Mouse (Mus musculus): ENCODE results near the gene Ankrd13b. TPM values are rescaled to one million over a fixed set of nuclear protein-coding genes. Genes with fewer than 3 reads are reported as not detected.

Ankrd13b gene
- polyA plus RNA-seq, 1 experiment from 2014 or later, result 12.9 TPM

DNA sequence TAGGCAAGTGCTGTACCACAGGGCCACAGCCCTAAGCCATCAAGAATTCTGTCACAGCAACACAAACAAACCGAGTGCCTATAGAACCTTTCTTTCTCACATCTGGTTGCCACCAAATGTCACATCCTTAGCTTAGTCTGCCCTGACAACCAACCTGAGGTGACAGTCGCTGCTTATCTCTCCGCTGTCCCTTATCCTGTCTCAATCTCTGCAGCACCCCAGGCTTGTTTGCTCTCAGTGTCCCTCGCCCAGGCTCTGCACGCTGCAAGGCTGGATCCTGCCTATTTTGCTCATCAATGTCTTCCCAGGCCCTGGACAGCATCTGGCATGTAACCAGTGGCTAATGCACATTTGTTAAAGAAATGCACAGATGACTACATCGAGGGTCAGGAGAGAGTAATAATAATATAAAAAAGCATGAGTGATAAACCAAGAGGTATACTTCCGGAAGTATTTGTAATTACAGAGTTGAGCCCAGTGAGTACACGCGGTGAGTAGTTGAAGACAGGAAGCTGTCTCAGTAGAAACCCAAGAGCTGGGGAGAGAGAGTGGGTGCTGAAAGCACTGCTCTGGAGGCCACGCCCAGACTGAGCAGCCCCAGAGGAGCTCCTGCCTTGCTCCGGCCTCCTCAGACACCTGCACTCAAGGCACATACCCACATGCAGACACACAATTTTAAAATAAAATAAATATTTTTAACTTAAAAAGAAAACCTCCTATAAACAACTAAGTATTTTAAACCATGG lies 5.8 kb downstream of the Ankrd13b start:
- Histone ChIP-seq H3K4me3 (ENCODE audit: low read depth, low read length) (no peak overlapping the region), H3K9ac (no peak overlapping the region), H3K27me3 (ENCODE audit: insufficient read depth, low read length) (no peaks in the 10 kb centered on the region), H3K27ac (ENCODE audit: low read depth) (no peak overlapping the region), H3K9me3 (ENCODE audit: low read depth, low read length) (no peaks in the 10 kb centered on the region), H3K4me1 (ENCODE audit: insufficient read depth) (peaks cover 25% of the 10 kb centered on the region), H3K36me3 (ENCODE audit: insufficient read depth) (no peaks in the 10 kb centered on the region), H3K4me2 (no peak overlapping the region)
- no peak for TF ChIP-seq CTCF (IDR thresholded peaks at IDR 0.05; ENCODE audit: low read depth)
- 27% methylated on average over 11 of the region's 11 CpGs for WGBS
- DNase-seq (no peak), ATAC-seq (ENCODE audit: insufficient read depth) (no peak)

DNA sequence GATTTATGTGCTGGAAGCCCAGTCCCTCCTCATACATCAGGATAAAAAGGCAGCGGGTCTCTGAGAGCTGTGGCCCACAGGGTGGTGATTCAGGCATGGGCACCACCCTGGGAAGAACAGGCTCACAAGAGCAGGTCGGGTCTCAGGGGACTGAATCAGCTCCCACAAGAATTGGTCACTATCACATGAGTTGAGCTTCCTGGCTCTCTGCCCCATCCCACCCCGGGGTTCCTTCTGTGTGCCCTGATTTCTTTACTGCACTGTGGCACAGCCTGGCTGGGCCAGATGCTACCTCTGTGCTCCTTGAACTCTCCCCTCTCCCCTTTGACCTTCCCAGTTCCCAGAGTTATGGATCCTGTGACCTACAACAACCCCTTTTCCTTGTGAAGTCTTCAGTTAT lies 6.4 kb downstream of the Ankrd13b start:
- WGBS, result 58% methylated on average over 3 of the region's 3 CpGs

GRCm38 (mm10) chr11:77476895-77477294 lies 12.6 kb downstream of the Ankrd13b start:
- H3K9me3 ChIP-seq (ENCODE audit: low read depth, low read length), result no peaks in the 10 kb centered on the region
- DNase-seq, result no peak

More for the DNA sequence above, 6.4 kb downstream of the Ankrd13b start:
- Histone ChIP-seq H3K9ac (no peak overlapping the region), H3K4me2 (no peak overlapping the region), H3K36me3 (ENCODE audit: insufficient read depth) (no peaks in the 10 kb centered on the region), H3K4me3 (ENCODE audit: low read depth, low read length) (no peak overlapping the region), H3K9me3 (ENCODE audit: low read depth, low read length) (no peaks in the 10 kb centered on the region), H3K4me1 (ENCODE audit: insufficient read depth) (peaks cover 21% of the 10 kb centered on the region; the same call in 1 of the 2 replicates), H3K27ac (ENCODE audit: low read depth) (no peak overlapping the region), H3K27me3 (ENCODE audit: insufficient read depth, low read length) (no peaks in the 10 kb centered on the region)
- DNase-seq (no peak), ATAC-seq (ENCODE audit: insufficient read depth) (no peak)
- TF ChIP-seq CTCF (IDR thresholded peaks at IDR 0.05; ENCODE audit: low read depth), result no peak

GRCm38 (mm10) chr11:77476216-77476615 lies 13.3 kb downstream of the Ankrd13b start:
- WGBS, result 90% methylated on average over 14 of the region's 14 CpGs
- no peak for TF ChIP-seq CTCF (IDR thresholded peaks at IDR 0.05; ENCODE audit: low read depth)
- ATAC-seq (ENCODE audit: insufficient read depth) (no peak), DNase-seq (no peak)
- no peaks in the 10 kb centered on the region for H3K27me3 ChIP-seq (ENCODE audit: insufficient read depth, low read length)
- no peak overlapping the region for H3K4me3 ChIP-seq (ENCODE audit: low read depth, low read length)
- H3K4me2 ChIP-seq, result no peak overlapping the region
- no peaks in the 10 kb centered on the region for H3K4me1 ChIP-seq (ENCODE audit: insufficient read depth)
- no peak overlapping the region for H3K27ac ChIP-seq (ENCODE audit: low read depth)
- no peaks in the 10 kb centered on the region for H3K9me3 ChIP-seq (ENCODE audit: low read depth, low read length)
- H3K9ac ChIP-seq, result no peak overlapping the region
- peaks cover 29% of the 10 kb centered on the region for H3K36me3 ChIP-seq (ENCODE audit: insufficient read depth)

More at GRCm38 (mm10) chr11:77476895-77477294, 12.6 kb downstream of the Ankrd13b start:
- WGBS, result 87% methylated on average over 6 of the region's 6 CpGs
- peaks cover 22% of the 10 kb centered on the region for H3K36me3 ChIP-seq (ENCODE audit: insufficient read depth)
- no peak overlapping the region for H3K4me3 ChIP-seq (ENCODE audit: low read depth, low read length)
- H3K9ac ChIP-seq, result no peak overlapping the region
- no peak overlapping the region for H3K4me2 ChIP-seq
- no peaks in the 10 kb centered on the region for H3K27me3 ChIP-seq (ENCODE audit: insufficient read depth, low read length)
- no peak for ATAC-seq (ENCODE audit: insufficient read depth)
- H3K27ac ChIP-seq (ENCODE audit: low read depth), result no peak overlapping the region
- no peaks in the 10 kb centered on the region for H3K4me1 ChIP-seq (ENCODE audit: insufficient read depth)
- TF ChIP-seq CTCF (IDR thresholded peaks at IDR 0.05; ENCODE audit: low read depth), result no peak

GRCm38 (mm10) chr11:77472775-77473174 lies 16.7 kb downstream of the Ankrd13b start:
- no peak for DNase-seq
- Histone ChIP-seq H3K27me3 (ENCODE audit: insufficient read depth, low read length) (peaks cover 7% of the 10 kb centered on the region), H3K9me3 (ENCODE audit: low read depth, low read length) (no peaks in the 10 kb centered on the region), H3K4me2 (no peak overlapping the region), H3K9ac (no peak overlapping the region), H3K4me1 (ENCODE audit: insufficient read depth) (no peaks in the 10 kb centered on the region), H3K4me3 (ENCODE audit: low read depth, low read length) (no peak overlapping the region), H3K27ac (ENCODE audit: low read depth) (no peak overlapping the region), H3K36me3 (ENCODE audit: insufficient read depth) (peaks cover 37% of the 10 kb centered on the region)
- TF ChIP-seq CTCF (IDR thresholded peaks at IDR 0.05; ENCODE audit: low read depth), result no peak
- ATAC-seq (ENCODE audit: insufficient read depth), result no peak
- 76% methylated on average over 16 of the region's 16 CpGs for WGBS

DNA sequence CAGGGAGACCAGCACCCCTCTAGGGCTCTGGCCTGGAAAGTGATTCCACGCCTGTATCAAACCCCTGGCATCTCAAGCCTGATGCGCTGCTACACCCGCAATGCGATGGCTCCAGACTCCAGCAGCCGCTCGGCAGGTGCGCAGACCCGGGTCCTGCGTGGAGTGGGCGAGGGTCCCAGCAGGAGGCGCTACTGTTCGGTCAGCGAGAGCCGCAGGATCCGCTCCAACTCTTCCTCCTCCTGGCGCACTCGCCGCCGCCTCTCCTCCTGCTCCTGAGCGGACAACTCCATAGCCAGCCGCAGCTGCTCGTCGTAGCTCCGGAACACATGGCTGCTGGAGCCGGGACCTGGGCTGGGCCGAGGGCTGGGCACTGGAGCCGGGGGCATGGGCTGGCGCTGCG lies 18.1 kb downstream of the Ankrd13b start:
- Histone ChIP-seq H3K4me2 (no peak overlapping the region), H3K9ac (no peak overlapping the region), H3K27me3 (ENCODE audit: insufficient read depth, low read length) (peaks cover 20% of the 10 kb centered on the region), H3K4me3 (ENCODE audit: low read depth, low read length) (no peak overlapping the region), H3K27ac (ENCODE audit: low read depth) (no peak overlapping the region), H3K36me3 (ENCODE audit: insufficient read depth) (peaks cover 37% of the 10 kb centered on the region), H3K4me1 (ENCODE audit: insufficient read depth) (no peaks in the 10 kb centered on the region), H3K9me3 (ENCODE audit: low read depth, low read length) (no peaks in the 10 kb centered on the region)
- ATAC-seq (ENCODE audit: insufficient read depth) (no peak), DNase-seq (no peak)
- no peak for TF ChIP-seq CTCF (IDR thresholded peaks at IDR 0.05; ENCODE audit: low read depth)
- 70% methylated on average over 29 of the region's 29 CpGs for WGBS

DNA sequence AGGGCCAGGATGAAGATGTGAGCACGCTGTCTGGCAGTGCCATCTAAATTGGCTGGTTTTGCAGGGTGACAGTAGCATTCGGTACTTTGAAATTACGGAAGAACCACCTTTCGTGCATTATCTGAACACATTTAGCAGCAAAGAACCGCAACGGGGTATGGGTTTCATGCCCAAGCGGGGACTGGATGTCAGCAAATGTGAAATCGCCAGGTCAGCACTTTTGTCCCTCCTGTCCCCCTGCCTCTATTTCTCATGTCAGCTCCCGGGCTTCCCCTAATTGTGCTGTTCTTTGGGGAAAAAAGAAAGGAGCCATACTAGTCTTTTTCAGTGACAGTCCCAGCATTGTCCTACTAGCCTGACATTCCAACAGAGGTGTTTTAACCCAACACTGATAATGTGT lies 21.1 kb downstream of the Ankrd13b start:
- ATAC-seq (ENCODE audit: insufficient read depth) (no peak), DNase-seq (no peak)
- peaks cover 45% of the 10 kb centered on the region for H3K27me3 ChIP-seq (ENCODE audit: insufficient read depth, low read length)
- no peaks in the 10 kb centered on the region for H3K9me3 ChIP-seq (ENCODE audit: low read depth, low read length)
- peaks cover 4% of the 10 kb centered on the region; the same call in 1 of the 2 replicates for H3K4me1 ChIP-seq (ENCODE audit: insufficient read depth)
- no peak for TF ChIP-seq CTCF (IDR thresholded peaks at IDR 0.05; ENCODE audit: low read depth)
- H3K4me2 ChIP-seq, result no peak overlapping the region
- WGBS, result 77% methylated on average over 9 of the region's 9 CpGs
- H3K36me3 ChIP-seq (ENCODE audit: insufficient read depth), result peaks cover 28% of the 10 kb centered on the region
- no peak overlapping the region for H3K27ac ChIP-seq (ENCODE audit: low read depth)
- H3K9ac ChIP-seq, result no peak overlapping the region
- H3K4me3 ChIP-seq (ENCODE audit: low read depth, low read length), result no peak overlapping the region

Measured in lung, embryonic 14.5 days (tissue).